Mouse (Mus musculus) E14TG2a.4 (cell line): ENCODE results near the gene Phxr2.
A peak's percentile ranks its signal among the peaks of the same experiment; 100 is the strongest.

Experiments
- H3K27me3 ChIP-seq: 2 replicates; pipeline ENCODE4 v1.6.1; 2014; ENCODE audit warnings: low read length, control low read depth; ENCODE audit not compliant: insufficient read depth
- H3K36me3 ChIP-seq: 2 replicates; pipeline ENCODE4 v1.6.1; 2014; ENCODE audit warnings: low read length, control low read depth; ENCODE audit not compliant: insufficient read depth
- H3K4me1 ChIP-seq: replicated peaks from 2 replicates; pipeline ENCODE4 v1.6.1; 2014; ENCODE audit warnings: low read depth, low read length, control low read depth
- H3K4me3 ChIP-seq: replicated peaks from 2 replicates; pipeline ENCODE4 v1.5.1; 2014; ENCODE audit warnings: mild to moderate bottlenecking, low read length
- H3K9me3 ChIP-seq: 2 replicates; pipeline ENCODE4 v1.6.1; 2014; ENCODE audit warnings: low read length, control low read depth
- CTCF ChIP-seq: conservative IDR thresholded peaks from 2 replicates; pipeline ENCODE4 v1.5.1; 2014; ENCODE audit warnings: low read length
- NANOG ChIP-seq: IDR thresholded peaks from 2 replicates; pipeline ENCODE4 v1.6.1; 2014; ENCODE audit warnings: borderline replicate concordance, low read length, mixed read lengths
- POU5F1 ChIP-seq: IDR thresholded peaks from 2 replicates; pipeline ENCODE4 v1.6.1; 2014; ENCODE audit warnings: low read length, borderline replicate concordance

Phxr2 gene

GRCm38 (mm10) chr10:99126225-99126624 is at the start of gene Phxr2:
Phxr2 (minus strand) TSS chr10:99126325.
- H3K9me3 ChIP-seq = no peaks in the 10 kb centered on the region

GRCm38 (mm10) chr10:99172906-99173507 is 46.9 kb upstream of the Phxr2 start:
- H3K27me3 ChIP-seq = no peaks in the 10 kb centered on the region
- H3K36me3 ChIP-seq = no peaks in the 10 kb centered on the region
- no peaks in the 10 kb centered on the region for H3K9me3 ChIP-seq
- H3K4me3 ChIP-seq = no peak overlapping the region
- H3K4me1 ChIP-seq = peaks cover 11% of the 10 kb centered on the region
- no peak for TF ChIP-seq NANOG
- no peak for TF ChIP-seq CTCF
- no peak for TF ChIP-seq POU5F1

More at GRCm38 (mm10) chr10:99126225-99126624, at the start of gene Phxr2:
- TF ChIP-seq NANOG = no peak
- TF ChIP-seq POU5F1 = no peak
- TF ChIP-seq CTCF = no peak
- peaks cover 3% of the 10 kb centered on the region for H3K36me3 ChIP-seq
- no peaks in the 10 kb centered on the region for H3K27me3 ChIP-seq
- 0 out of 2 replicates have a peak within 1 kb of the TSS, but pooled peaks have one; percentile 13 for H3K4me3 ChIP-seq
- 0 out of 2 replicates have a peak, but pooled peaks cover 4% of the 10 kb centered on the region for H3K4me1 ChIP-seq

- Histone ChIP-seq H3K36me3 (no peaks in the 10 kb centered on the region), H3K9me3 (no peaks in the 10 kb centered on the region), H3K27me3 (no peaks in the 10 kb centered on the region), H3K4me3 (peak overlapping the region; percentile 24), H3K4me1 (peaks cover 11% of the 10 kb centered on the region)
- TF ChIP-seq CTCF = no peak
- TF ChIP-seq POU5F1 = no peak
- no peak for TF ChIP-seq NANOG
Observed at GRCm38 (mm10) chr10:99171961-99172497, 45.9 kb upstream of the Phxr2 start.

- Histone ChIP-seq H3K9me3 (no peaks in the 10 kb centered on the region), H3K4me3 (no peak overlapping the region), H3K4me1 (peaks cover 11% of the 10 kb centered on the region), H3K27me3 (no peaks in the 10 kb centered on the region), H3K36me3 (no peaks in the 10 kb centered on the region)
- TF ChIP-seq CTCF (no peak), NANOG (no peak), POU5F1 (no peak)
Observed at GRCm38 (mm10) chr10:99169765-99170129, 43.6 kb upstream of the Phxr2 start.

GRCm38 (mm10) chr10:99168840-99169764 is 43.0 kb upstream of the Phxr2 start:
- Histone ChIP-seq H3K4me3 (no peak overlapping the region), H3K4me1 (peaks cover 11% of the 10 kb centered on the region), H3K9me3 (no peaks in the 10 kb centered on the region), H3K27me3 (no peaks in the 10 kb centered on the region), H3K36me3 (no peaks in the 10 kb centered on the region)
- TF ChIP-seq NANOG = no peak
- TF ChIP-seq POU5F1 = no peak
- TF ChIP-seq CTCF = 0 out of 2 replicates have a peak, but pooled peaks have one; percentile 12

GRCm38 (mm10) chr10:99168404-99168803 is 42.3 kb upstream of the Phxr2 start:
- Histone ChIP-seq H3K27me3 (no peaks in the 10 kb centered on the region), H3K9me3 (no peaks in the 10 kb centered on the region), H3K36me3 (no peaks in the 10 kb centered on the region), H3K4me1 (peaks cover 11% of the 10 kb centered on the region), H3K4me3 (no peak overlapping the region)
- no peak for TF ChIP-seq CTCF
- TF ChIP-seq POU5F1 = no peak

- H3K4me1 ChIP-seq = peaks cover 8% of the 10 kb centered on the region
- no peaks in the 10 kb centered on the region for H3K27me3 ChIP-seq
- H3K4me3 ChIP-seq = no peak overlapping the region
- H3K9me3 ChIP-seq = no peaks in the 10 kb centered on the region
- TF ChIP-seq CTCF = no peak
- TF ChIP-seq NANOG = no peak
- TF ChIP-seq POU5F1 = no peak
- no peaks in the 10 kb centered on the region for H3K36me3 ChIP-seq
Observed at GRCm38 (mm10) chr10:99166392-99166791, 40.3 kb upstream of the Phxr2 start.

- Histone ChIP-seq H3K4me1 (peaks cover 8% of the 10 kb centered on the region), H3K4me3 (no peak overlapping the region), H3K36me3 (no peaks in the 10 kb centered on the region), H3K9me3 (no peaks in the 10 kb centered on the region), H3K27me3 (no peaks in the 10 kb centered on the region)
- no peak for TF ChIP-seq CTCF
Observed at GRCm38 (mm10) chr10:99165751-99166282, 39.7 kb upstream of the Phxr2 start.
